Mouse (Mus musculus): ENCODE results near the gene Rab7. TPM values are rescaled to one million over a fixed set of nuclear protein-coding genes. Genes with fewer than 3 reads are reported as not detected.
A peak's percentile ranks its signal among the peaks of the same experiment; 100 is the strongest.

Gene Rab7
- polyA plus RNA-seq, 1 experiment from 2014 or later: 246 TPM

DNA sequence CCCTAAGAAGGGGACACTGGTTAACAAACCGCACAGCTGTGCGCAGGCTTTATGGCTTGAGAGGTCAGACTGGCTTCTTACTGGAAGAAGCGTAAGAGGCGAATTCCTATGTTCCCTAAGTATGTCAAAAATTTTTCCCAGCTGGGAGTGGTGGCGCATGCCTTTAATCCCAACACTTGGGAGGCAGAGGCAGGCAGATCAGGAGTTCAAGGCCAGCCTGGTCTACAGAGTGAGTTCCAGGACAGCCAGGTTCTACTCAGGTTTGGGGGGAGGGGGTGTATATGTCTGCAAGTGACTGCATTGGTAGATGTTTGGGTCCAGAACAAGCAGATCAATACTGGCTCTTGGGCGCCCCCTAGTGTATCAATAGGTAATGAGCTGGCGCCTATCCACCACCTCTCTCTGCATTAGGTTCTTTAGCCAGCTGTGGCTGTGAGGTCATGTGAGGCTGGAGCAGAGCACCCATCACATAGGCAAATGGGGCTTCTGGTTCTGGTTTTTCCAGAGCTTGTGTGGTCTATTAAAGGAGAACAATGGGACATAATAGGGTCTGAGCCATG lies 47.3 kb downstream of the Rab7 start:
- WGBS: 53% methylated on average over 7 of the region's 7 CpGs
- Histone ChIP-seq H3K27me3 (ENCODE audit: control insufficient read depth, insufficient read depth, low read length) (no peaks in the 10 kb centered on the region), H3K4me3 (replicated peaks; ENCODE audit: low read length) (no peak overlapping the region), H3K9me3 (replicated peaks; ENCODE audit: control insufficient read depth, low read length) (no peaks in the 10 kb centered on the region), H3K9ac (ENCODE audit: low read length) (no peak overlapping the region), H3K4me2 (ENCODE audit: low read depth, low read length) (no peak overlapping the region), H3K36me3 (ENCODE audit: control insufficient read depth, insufficient read depth, low read length) (peaks cover 25% of the 10 kb centered on the region; the same call in 1 of the 2 replicates), H3K4me1 (ENCODE audit: control insufficient read depth, insufficient read depth, low read length) (peaks cover 16% of the 10 kb centered on the region), H3K27ac (ENCODE audit: low read length) (no peak overlapping the region)
- ATAC-seq (ENCODE audit: insufficient read depth, low FRiP score): peak; percentile 23; the same call in 1 of the 2 replicates

DNA sequence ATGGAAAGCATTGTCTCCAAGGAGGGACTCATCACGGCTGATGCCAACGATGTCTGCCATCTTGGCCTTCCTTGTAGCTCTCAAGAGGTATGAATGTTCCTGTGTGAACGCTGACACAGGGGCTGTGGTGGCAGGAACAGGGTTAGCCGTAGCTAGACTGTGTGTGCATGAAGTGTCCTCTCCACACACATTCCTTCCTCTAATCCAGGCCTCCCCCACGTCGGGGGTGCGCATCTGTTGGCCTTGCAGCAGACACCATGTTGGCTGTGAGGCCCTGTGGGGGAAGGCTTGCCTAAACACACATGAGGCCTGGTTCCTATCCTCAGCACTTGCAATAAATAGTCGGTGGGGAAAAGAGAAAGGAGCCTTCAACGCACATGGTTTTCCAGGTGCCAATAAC lies 48.5 kb downstream of the Rab7 start:
- H3K36me3 ChIP-seq (ENCODE audit: control insufficient read depth, insufficient read depth, low read length): peaks cover 17% of the 10 kb centered on the region; the same call in 1 of the 2 replicates
- no peak for ATAC-seq (ENCODE audit: insufficient read depth, low FRiP score)
- H3K4me2 ChIP-seq (ENCODE audit: low read depth, low read length): no peak overlapping the region
- peaks cover 16% of the 10 kb centered on the region for H3K4me1 ChIP-seq (ENCODE audit: control insufficient read depth, insufficient read depth, low read length)
- no peak overlapping the region for H3K9ac ChIP-seq (ENCODE audit: low read length)
- H3K9me3 ChIP-seq (replicated peaks; ENCODE audit: control insufficient read depth, low read length): no peaks in the 10 kb centered on the region
- no peak overlapping the region for H3K4me3 ChIP-seq (replicated peaks; ENCODE audit: low read length)
- H3K27me3 ChIP-seq (ENCODE audit: control insufficient read depth, insufficient read depth, low read length): no peaks in the 10 kb centered on the region
- 74% methylated on average over 9 of the region's 9 CpGs for WGBS
- no peak overlapping the region for H3K27ac ChIP-seq (ENCODE audit: low read length)

DNA sequence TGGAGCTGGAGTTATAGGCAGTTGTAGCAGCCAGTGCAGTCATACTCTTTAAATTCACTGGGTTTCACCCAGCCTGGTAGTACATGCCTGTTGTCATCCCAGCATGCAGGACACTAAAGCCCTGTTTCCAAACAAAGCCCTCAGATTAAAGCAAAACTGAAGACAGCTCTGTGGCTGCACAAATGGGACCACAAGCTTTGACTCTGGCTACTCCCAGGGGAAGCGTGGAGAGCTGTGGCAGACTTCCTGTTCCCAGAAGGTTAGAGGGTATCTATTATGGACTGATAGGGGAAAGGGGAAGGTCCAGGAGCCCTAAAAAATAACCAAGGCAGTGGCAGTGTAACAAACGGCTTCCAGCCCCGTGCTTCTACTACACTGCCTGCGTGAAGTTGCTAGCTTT lies 49.6 kb downstream of the Rab7 start:
- Histone ChIP-seq H3K4me1 (ENCODE audit: control insufficient read depth, insufficient read depth, low read length) (peaks cover 16% of the 10 kb centered on the region), H3K9ac (ENCODE audit: low read length) (no peak overlapping the region), H3K9me3 (replicated peaks; ENCODE audit: control insufficient read depth, low read length) (no peaks in the 10 kb centered on the region), H3K27ac (ENCODE audit: low read length) (no peak overlapping the region; the same call in 1 of the 2 replicates), H3K4me2 (ENCODE audit: low read depth, low read length) (no peak overlapping the region), H3K27me3 (ENCODE audit: control insufficient read depth, insufficient read depth, low read length) (no peaks in the 10 kb centered on the region), H3K36me3 (ENCODE audit: control insufficient read depth, insufficient read depth, low read length) (peaks cover 6% of the 10 kb centered on the region; the same call in 1 of the 2 replicates), H3K4me3 (replicated peaks; ENCODE audit: low read length) (no peak overlapping the region)
- no peak for ATAC-seq (ENCODE audit: insufficient read depth, low FRiP score)
- 62% methylated on average over 4 of the region's 4 CpGs for WGBS

DNA sequence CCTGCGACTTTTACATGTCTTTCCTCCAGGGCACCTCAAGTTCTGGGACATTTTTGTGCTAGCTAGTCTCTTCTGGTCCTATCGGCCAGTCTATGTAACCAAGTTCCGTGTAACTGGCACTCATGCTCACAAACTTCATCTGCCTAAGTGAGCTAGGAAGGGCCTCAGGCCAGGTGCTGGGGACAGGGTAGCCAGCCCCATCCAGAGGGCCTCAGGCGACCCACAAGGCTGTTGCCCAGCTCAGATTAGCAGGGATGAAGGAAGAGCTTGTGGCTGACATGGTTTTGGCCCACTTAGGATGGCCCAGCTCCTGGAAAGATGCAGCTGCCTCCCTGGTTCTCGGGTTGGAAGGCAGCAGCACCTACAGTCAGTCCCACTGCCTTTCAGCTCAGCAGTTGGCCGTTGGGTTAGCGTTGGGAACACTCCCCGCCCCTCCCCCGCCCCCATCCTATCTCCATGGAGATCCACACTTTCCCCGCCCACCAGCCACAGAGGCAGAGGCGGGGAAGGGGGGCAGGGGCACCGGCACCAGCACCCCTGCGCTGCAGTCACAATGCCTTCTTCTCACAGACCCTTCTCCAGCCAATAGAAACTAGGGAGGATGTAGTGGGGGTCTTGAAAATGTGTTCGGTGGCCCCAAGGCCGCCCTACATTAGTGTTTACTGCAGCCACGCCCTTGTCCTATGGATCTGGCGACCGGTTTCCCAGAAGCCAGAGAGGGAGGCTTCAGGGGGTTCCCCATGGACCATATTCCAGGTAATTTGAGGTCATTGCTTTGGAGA lies 51.1 kb downstream of the Rab7 start:
- Histone ChIP-seq H3K4me2 (ENCODE audit: low read depth, low read length) (peak overlapping the region; percentile 48), H3K27me3 (ENCODE audit: control insufficient read depth, insufficient read depth, low read length) (no peaks in the 10 kb centered on the region), H3K9ac (ENCODE audit: low read length) (peak overlapping the region; percentile 60), H3K36me3 (ENCODE audit: control insufficient read depth, insufficient read depth, low read length) (0 out of 2 replicates have a peak, but pooled peaks cover 4% of the 10 kb centered on the region), H3K4me1 (ENCODE audit: control insufficient read depth, insufficient read depth, low read length) (peaks cover 16% of the 10 kb centered on the region), H3K4me3 (replicated peaks; ENCODE audit: low read length) (peak overlapping the region; percentile 36), H3K27ac (ENCODE audit: low read length) (peak overlapping the region; percentile 26; the same call in 1 of the 2 replicates), H3K9me3 (replicated peaks; ENCODE audit: control insufficient read depth, low read length) (no peaks in the 10 kb centered on the region)
- WGBS: 8% methylated on average over 18 of the region's 18 CpGs
- ATAC-seq (ENCODE audit: insufficient read depth, low FRiP score): peak; percentile 78

DNA sequence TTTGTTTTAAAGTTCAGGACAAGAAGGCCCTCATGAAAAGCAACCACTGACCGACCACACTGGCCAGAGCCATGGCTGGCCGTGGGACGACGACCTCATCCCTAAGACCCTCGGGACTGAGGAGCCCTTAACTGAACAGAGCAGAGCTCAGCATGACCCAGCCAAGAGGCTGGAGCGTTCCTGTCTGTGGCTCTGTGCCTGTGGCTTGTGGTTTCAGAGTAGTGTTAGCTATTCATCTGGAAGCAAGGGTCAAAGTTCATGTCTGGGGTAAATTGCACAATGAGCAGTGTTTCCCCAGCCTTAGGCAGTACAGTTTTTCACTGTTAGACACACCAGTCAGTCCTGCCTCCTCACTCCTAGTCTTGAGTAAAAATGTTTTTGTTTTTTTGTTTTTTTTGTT lies 52.3 kb downstream of the Rab7 start:
- Histone ChIP-seq H3K9me3 (replicated peaks; ENCODE audit: control insufficient read depth, low read length) (no peaks in the 10 kb centered on the region), H3K4me1 (ENCODE audit: control insufficient read depth, insufficient read depth, low read length) (peaks cover 16% of the 10 kb centered on the region), H3K4me3 (replicated peaks; ENCODE audit: low read length) (no peak overlapping the region), H3K27ac (ENCODE audit: low read length) (no peak overlapping the region), H3K36me3 (ENCODE audit: control insufficient read depth, insufficient read depth, low read length) (no peaks in the 10 kb centered on the region), H3K27me3 (ENCODE audit: control insufficient read depth, insufficient read depth, low read length) (no peaks in the 10 kb centered on the region), H3K9ac (ENCODE audit: low read length) (no peak overlapping the region), H3K4me2 (ENCODE audit: low read depth, low read length) (no peak overlapping the region)
- WGBS: 42% methylated on average over 6 of the region's 6 CpGs
- ATAC-seq (ENCODE audit: insufficient read depth, low FRiP score): no peak

DNA sequence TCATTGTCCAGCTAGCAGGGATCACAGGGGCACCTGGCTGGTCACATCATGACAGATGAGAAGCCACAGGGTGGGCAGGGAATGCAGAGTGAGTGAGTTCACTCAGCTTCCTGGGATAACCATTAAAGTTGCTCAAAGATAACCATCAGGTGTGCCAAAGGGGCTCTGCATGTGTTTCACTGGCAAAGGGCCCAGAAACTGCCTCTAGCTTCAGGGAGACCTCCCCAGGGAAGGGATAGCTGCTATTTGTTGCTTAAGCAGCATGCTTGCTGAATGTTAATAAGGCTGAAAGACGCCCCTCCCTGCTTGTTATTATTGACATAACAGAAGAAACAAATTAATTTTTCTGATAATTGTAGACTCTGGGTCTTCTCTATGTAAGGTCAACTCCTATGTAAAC lies 53.2 kb downstream of the Rab7 start:
- Histone ChIP-seq H3K9me3 (replicated peaks; ENCODE audit: control insufficient read depth, low read length) (no peaks in the 10 kb centered on the region), H3K4me3 (replicated peaks; ENCODE audit: low read length) (no peak overlapping the region), H3K4me1 (ENCODE audit: control insufficient read depth, insufficient read depth, low read length) (peaks cover 16% of the 10 kb centered on the region), H3K27me3 (ENCODE audit: control insufficient read depth, insufficient read depth, low read length) (no peaks in the 10 kb centered on the region), H3K9ac (ENCODE audit: low read length) (no peak overlapping the region), H3K4me2 (ENCODE audit: low read depth, low read length) (no peak overlapping the region), H3K36me3 (ENCODE audit: control insufficient read depth, insufficient read depth, low read length) (no peaks in the 10 kb centered on the region), H3K27ac (ENCODE audit: low read length) (no peak overlapping the region)
- WGBS: 84% methylated on average over 1 of the region's 1 CpGs
- ATAC-seq (ENCODE audit: insufficient read depth, low FRiP score): no peak

DNA sequence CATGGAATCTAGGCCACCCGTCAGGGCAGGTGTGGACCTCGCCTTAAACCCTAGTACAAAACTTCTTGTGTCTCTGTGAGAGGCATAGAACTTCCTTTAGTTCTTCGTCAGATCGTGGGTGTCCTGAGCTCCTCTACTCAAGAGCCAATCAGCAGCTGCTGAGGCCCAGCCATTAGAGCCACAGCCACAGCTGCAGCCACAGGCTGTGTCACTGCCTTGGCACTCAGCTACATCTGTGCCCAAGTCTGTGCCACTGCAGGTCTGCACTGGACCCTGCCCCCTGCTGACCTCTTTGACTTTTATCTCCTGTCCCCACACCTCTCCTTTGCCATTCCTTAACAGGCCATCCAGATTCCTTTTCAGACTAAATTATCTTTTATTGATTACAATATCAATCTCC lies 53.9 kb downstream of the Rab7 start:
- WGBS: 69% methylated on average over 4 of the region's 4 CpGs
- H3K9me3 ChIP-seq (replicated peaks; ENCODE audit: control insufficient read depth, low read length): no peaks in the 10 kb centered on the region
- H3K27ac ChIP-seq (ENCODE audit: low read length): no peak overlapping the region
- H3K9ac ChIP-seq (ENCODE audit: low read length): no peak overlapping the region
- no peak overlapping the region for H3K4me3 ChIP-seq (replicated peaks; ENCODE audit: low read length)
- H3K36me3 ChIP-seq (ENCODE audit: control insufficient read depth, insufficient read depth, low read length): no peaks in the 10 kb centered on the region
- ATAC-seq (ENCODE audit: insufficient read depth, low FRiP score): no peak
- H3K27me3 ChIP-seq (ENCODE audit: control insufficient read depth, insufficient read depth, low read length): no peaks in the 10 kb centered on the region
- no peak overlapping the region for H3K4me2 ChIP-seq (ENCODE audit: low read depth, low read length)
- H3K4me1 ChIP-seq (ENCODE audit: control insufficient read depth, insufficient read depth, low read length): peaks cover 13% of the 10 kb centered on the region

DNA sequence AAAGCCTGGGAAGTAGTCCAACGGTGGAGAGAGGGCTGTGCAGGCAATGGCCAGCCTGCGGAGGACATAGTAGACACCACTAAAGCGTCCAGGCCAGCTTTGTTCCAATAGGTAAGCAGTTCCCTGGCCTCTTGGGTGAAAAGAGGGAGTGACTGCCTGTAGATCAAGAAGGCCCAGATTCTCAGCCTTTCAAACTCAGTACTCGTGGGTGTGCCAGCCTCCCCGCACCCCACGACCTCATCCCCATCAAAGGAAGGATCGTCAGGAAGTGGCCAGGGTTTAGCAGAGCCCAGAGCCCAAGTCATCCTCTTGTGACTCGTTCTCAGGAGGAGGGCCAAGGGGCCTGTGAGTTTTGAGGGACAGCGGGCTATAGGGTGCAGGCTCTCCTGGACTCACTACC lies 62.6 kb downstream of the Rab7 start:
- H3K27ac ChIP-seq (ENCODE audit: low read length): no peak overlapping the region
- H3K9ac ChIP-seq (ENCODE audit: low read length): peak overlapping the region; percentile 95
- no peaks in the 10 kb centered on the region for H3K36me3 ChIP-seq (ENCODE audit: control insufficient read depth, insufficient read depth, low read length)
- peak overlapping the region; percentile 72 for H3K4me2 ChIP-seq (ENCODE audit: low read depth, low read length)
- no peaks in the 10 kb centered on the region for H3K9me3 ChIP-seq (replicated peaks; ENCODE audit: control insufficient read depth, low read length)
- H3K4me3 ChIP-seq (replicated peaks; ENCODE audit: low read length): peak overlapping the region; percentile 93; the same call in 1 of the 2 replicates
- 61% methylated on average over 9 of the region's 9 CpGs for WGBS
- H3K4me1 ChIP-seq (ENCODE audit: control insufficient read depth, insufficient read depth, low read length): peaks cover 12% of the 10 kb centered on the region
- ATAC-seq (ENCODE audit: insufficient read depth, low FRiP score): no peak
- no peaks in the 10 kb centered on the region for H3K27me3 ChIP-seq (ENCODE audit: control insufficient read depth, insufficient read depth, low read length)

DNA sequence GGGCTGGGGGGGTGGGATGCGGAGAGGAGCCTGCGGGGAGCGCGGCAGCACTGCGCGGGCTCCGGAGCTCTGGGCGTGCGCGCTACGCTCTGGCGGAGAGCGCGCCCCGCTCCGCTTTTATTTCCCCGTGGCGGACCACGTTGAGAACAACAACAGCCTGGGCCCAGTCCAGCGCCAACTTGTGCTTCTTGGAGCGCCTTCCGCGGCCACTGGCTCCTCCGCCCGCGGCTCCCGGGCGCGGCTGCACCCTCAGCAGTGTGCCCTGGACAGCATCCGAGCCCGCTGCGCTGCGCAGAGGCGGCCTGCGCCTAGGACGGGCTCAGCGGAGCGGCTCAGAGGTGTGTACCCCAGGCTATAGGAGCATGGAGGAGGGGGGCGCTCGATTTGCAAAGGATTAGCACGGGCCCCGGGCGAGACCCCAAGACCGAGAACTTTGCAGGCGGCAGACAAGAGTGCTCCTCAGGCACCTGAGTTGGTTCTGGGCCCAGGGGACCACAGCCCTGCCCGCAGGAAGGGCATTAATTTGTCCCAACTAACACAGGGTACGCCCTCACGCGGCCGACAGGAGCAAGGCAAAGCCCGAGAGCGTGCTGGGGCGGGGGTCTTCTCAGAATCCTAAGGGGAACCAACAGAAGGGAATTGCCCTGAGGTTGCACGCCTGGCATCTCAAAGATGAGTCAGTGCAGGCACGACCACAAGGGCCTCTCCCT lies 63.4 kb downstream of the Rab7 start, which contains the start of gene H1fx:
Gene H1fx, minus strand, starts transcription at position 91 of the 710 bp plus-strand sequence.
- Histone ChIP-seq H3K9ac (ENCODE audit: low read length) (peak within 1 kb of the TSS; percentile 95), H3K4me2 (ENCODE audit: low read depth, low read length) (peak within 1 kb of the TSS; percentile 72), H3K36me3 (ENCODE audit: control insufficient read depth, insufficient read depth, low read length) (no peaks in the 10 kb centered on the region), H3K4me3 (replicated peaks; ENCODE audit: low read length) (peak within 1 kb of the TSS; percentile 93), H3K4me1 (ENCODE audit: control insufficient read depth, insufficient read depth, low read length) (peaks cover 12% of the 10 kb centered on the region), H3K9me3 (replicated peaks; ENCODE audit: control insufficient read depth, low read length) (no peaks in the 10 kb centered on the region), H3K27ac (ENCODE audit: low read length) (peak within 1 kb of the TSS; percentile 84), H3K27me3 (ENCODE audit: control insufficient read depth, insufficient read depth, low read length) (no peaks in the 10 kb centered on the region)
- under 1% methylated on average over 49 of the region's 55 CpGs for WGBS
- peak; percentile 84 for ATAC-seq (ENCODE audit: insufficient read depth, low FRiP score)

All from stomach, embryonic 16.5 days (tissue).